In the genomic region with DNA sequence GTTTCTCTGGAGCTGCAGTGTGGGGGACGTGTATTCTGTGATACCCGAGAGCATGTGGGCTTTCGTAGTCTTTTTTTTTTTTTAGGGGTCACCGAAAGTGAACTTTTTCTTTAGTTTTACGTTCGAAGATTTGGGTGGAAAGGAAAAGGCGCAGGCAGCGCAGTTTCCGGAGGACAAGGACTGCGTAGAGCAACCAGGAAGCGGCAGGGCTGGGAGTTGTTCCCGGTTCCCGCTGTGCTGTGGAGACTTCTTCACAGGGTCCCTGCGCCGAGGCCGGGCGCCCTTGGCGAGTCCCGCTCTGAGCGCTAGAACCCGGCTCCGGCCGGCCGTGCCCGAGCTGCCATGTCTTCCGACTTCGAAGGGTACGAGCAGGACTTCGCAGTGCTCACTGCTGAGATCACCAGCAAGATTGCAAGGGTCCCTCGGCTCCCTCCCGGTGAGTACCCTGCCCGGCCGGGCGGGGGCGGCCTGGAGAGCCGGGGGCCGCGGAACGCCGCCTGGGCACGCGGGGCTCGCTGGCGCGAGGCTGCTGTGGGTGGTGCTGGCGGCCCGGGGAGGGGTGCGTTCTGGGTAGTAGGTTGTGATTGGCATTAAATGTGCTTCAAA, we compare ENCODE assay signal across 8 mouse cellular contexts. TPM values are rescaled to one million over a fixed set of nuclear protein-coding genes. Genes with fewer than 3 reads are reported as not detected.
DNase-seq lines count a peak whose midpoint lies in the region; ATAC-seq and TF ChIP-seq lines count a peak whose summit lies in the region.

A gene (plus strand): TSS at position 187 of the 606 bp plus-strand sequence.

- no peaks in the 10 kb centered on the region for H3K27me3 ChIP-seq in forebrain, embryonic 10.5 days (ENCODE audit: poor library complexity, severe bottlenecking)
- no peaks in the 10 kb centered on the region for H3K27me3 ChIP-seq in heart, embryonic 15.5 days
- H3K27me3 ChIP-seq in liver, embryonic 14.5 days (ENCODE audit: control insufficient read depth, insufficient read depth, low read length), result no peaks in the 10 kb centered on the region
- H3K27me3 ChIP-seq in neural tube, embryonic 11.5 days (ENCODE audit: control insufficient read depth, insufficient read depth, low read length), result no peaks in the 10 kb centered on the region
- H3K27me3 ChIP-seq in stomach, postnatal 0 days (ENCODE audit: control insufficient read depth, insufficient read depth, low read length), result no peaks in the 10 kb centered on the region

- TF ChIP-seq EP300 in liver, embryonic 14.5 days (IDR thresholded peaks at IDR 0.05; ENCODE audit: low read depth), result 0 out of 2 replicates have a peak, but pooled peaks have one; percentile 35
- no peak for TF ChIP-seq EP300 in stomach, postnatal 0 days (optimal IDR thresholded peaks at IDR 0.05)

- H3K9me3 ChIP-seq in forebrain, embryonic 10.5 days, result no peaks in the 10 kb centered on the region
- no peaks in the 10 kb centered on the region for H3K9me3 ChIP-seq in heart, embryonic 15.5 days (replicated peaks)
- no peaks in the 10 kb centered on the region for H3K9me3 ChIP-seq in liver, embryonic 14.5 days (ENCODE audit: control insufficient read depth, low read length)
- H3K9me3 ChIP-seq in neural tube, embryonic 11.5 days (ENCODE audit: control insufficient read depth, low read length), result no peaks in the 10 kb centered on the region
- no peaks in the 10 kb centered on the region for H3K9me3 ChIP-seq in stomach, postnatal 0 days (ENCODE audit: control insufficient read depth, low read length)

- peak within 1 kb of the TSS; percentile 97 for H3K27ac ChIP-seq in forebrain, embryonic 10.5 days
- H3K27ac ChIP-seq in heart, embryonic 15.5 days, result peak within 1 kb of the TSS; percentile 87
- H3K27ac ChIP-seq in liver, embryonic 14.5 days, result peak within 1 kb of the TSS; percentile 74
- peak within 1 kb of the TSS; percentile 70 for H3K27ac ChIP-seq in neural tube, embryonic 11.5 days (ENCODE audit: low read depth, low read length)
- H3K27ac ChIP-seq in stomach, postnatal 0 days (replicated peaks), result peak within 1 kb of the TSS; percentile 91

- ATAC-seq in heart, embryonic 15.5 days (replicated peaks; ENCODE audit: insufficient number of reproducible peaks, insufficient read depth, low FRiP score, low read depth), result peak; percentile 90
- ATAC-seq in liver, embryonic 14.5 days (ENCODE audit: insufficient read depth), result peak; percentile 93
- peak; percentile 92 for ATAC-seq in neural tube, embryonic 11.5 days (ENCODE audit: insufficient read depth, low FRiP score, low TSS enrichment)
- peak; percentile 95 for ATAC-seq in stomach, postnatal 0 days (ENCODE audit: low FRiP score, low TSS enrichment)

- TF ChIP-seq CTCF in liver, embryonic 14.5 days (IDR thresholded peaks at IDR 0.05; ENCODE audit: low read depth), result peak; percentile 66
- TF ChIP-seq CTCF in stomach, postnatal 0 days (IDR thresholded peaks at IDR 0.05; ENCODE audit: low read depth), result peak; percentile 63

- peak; percentile 79 to 84 for DNase-seq in CD8-positive naive resting alpha-beta T cell, adult 2 months (ENCODE audit: low read depth in 2 of 2, low spot score in 2 of 2)
- peak; percentile 76 for DNase-seq in c-Kit-positive CD71-negative TER-119-negative erythroid progenitor cells, embryonic 14.5 days (ENCODE audit: low read depth)
- DNase-seq in forebrain, embryonic 10.5 days (ENCODE audit: extremely low spot score, low spot score), result peak; percentile 86
- DNase-seq in kidney, postnatal 25 days, result peak; percentile 90 to 93
- peak; percentile 82 to 85 (median 83) for DNase-seq in liver, embryonic 14.5 days (ENCODE audit: low read depth in 3 of 3, low spot score in 3 of 3)
- DNase-seq in neural tube, embryonic 11.5 days (ENCODE audit: low spot score), result peak; percentile 90
- peak; percentile 91 for DNase-seq in stomach, postnatal 0 days (ENCODE audit: low spot score)

- peak within 1 kb of the TSS; percentile 92 for H3K4me3 ChIP-seq in forebrain, embryonic 10.5 days
- peak within 1 kb of the TSS; percentile 77 for H3K4me3 ChIP-seq in heart, embryonic 15.5 days
- H3K4me3 ChIP-seq in liver, embryonic 14.5 days (ENCODE audit: insufficient read depth in 1 of 2, low read depth in 2 of 2, low read length in 2 of 2), result peak within 1 kb of the TSS; percentile 85
- peak within 1 kb of the TSS; percentile 88 for H3K4me3 ChIP-seq in neural tube, embryonic 11.5 days (ENCODE audit: low read depth, low read length)
- H3K4me3 ChIP-seq in stomach, postnatal 0 days (ENCODE audit: low read depth, low read length), result peak within 1 kb of the TSS; percentile 84

- H3K9ac ChIP-seq in heart, embryonic 15.5 days, result peak within 1 kb of the TSS; percentile 82
- H3K9ac ChIP-seq in liver, embryonic 14.5 days (replicated peaks), result peak within 1 kb of the TSS; percentile 82
- H3K9ac ChIP-seq in neural tube, embryonic 11.5 days (ENCODE audit: low read length), result peak within 1 kb of the TSS; percentile 80
- peak within 1 kb of the TSS; percentile 83 for H3K9ac ChIP-seq in stomach, postnatal 0 days (ENCODE audit: low read length)

- H3K36me3 ChIP-seq in forebrain, embryonic 10.5 days (replicated peaks), result peaks cover 22% of the 10 kb centered on the region
- peaks cover 13% of the 10 kb centered on the region for H3K36me3 ChIP-seq in heart, embryonic 15.5 days
- peaks cover 9% of the 10 kb centered on the region for H3K36me3 ChIP-seq in liver, embryonic 14.5 days (replicated peaks; ENCODE audit: control insufficient read depth, insufficient read depth, low read depth)
- H3K36me3 ChIP-seq in neural tube, embryonic 11.5 days (ENCODE audit: control insufficient read depth, insufficient read depth, low read length), result no peaks in the 10 kb centered on the region; the same call in 1 of the 2 replicates
- peaks cover 6% of the 10 kb centered on the region for H3K36me3 ChIP-seq in stomach, postnatal 0 days (ENCODE audit: control insufficient read depth, insufficient read depth, low read length)

- under 1% methylated on average over 48 of the region's 48 CpGs for WGBS in forebrain, embryonic 10.5 days
- under 1% methylated on average over 48 of the region's 48 CpGs for WGBS in heart, embryonic 15.5 days
- WGBS in liver, embryonic 14.5 days (ENCODE audit: insufficient replicate concordance), result under 1% methylated on average over 48 of the region's 48 CpGs
- WGBS in neural tube, embryonic 11.5 days, result under 1% methylated on average over 43 of the region's 48 CpGs
- 2% methylated on average over 48 of the region's 48 CpGs for WGBS in stomach, postnatal 0 days

- H3K4me1 ChIP-seq in forebrain, embryonic 10.5 days, result peaks cover 44% of the 10 kb centered on the region
- H3K4me1 ChIP-seq in heart, embryonic 15.5 days (replicated peaks), result peaks cover 28% of the 10 kb centered on the region
- H3K4me1 ChIP-seq in liver, embryonic 14.5 days (replicated peaks; ENCODE audit: control insufficient read depth in 2 of 2, insufficient read depth in 2 of 2, low read length in 1 of 2), result peaks cover 8 to 14% of the 10 kb centered on the region in 2 experiments; a peak in 3 of 4 replicates
- H3K4me1 ChIP-seq in neural tube, embryonic 11.5 days (ENCODE audit: control insufficient read depth, insufficient read depth, low read length), result peaks cover 7% of the 10 kb centered on the region; the same call in 1 of the 2 replicates
- no peaks in the 10 kb centered on the region; the same call in 1 of the 2 replicates for H3K4me1 ChIP-seq in stomach, postnatal 0 days (replicated peaks; ENCODE audit: control insufficient read depth, insufficient read depth)

- H3K4me2 ChIP-seq in heart, embryonic 15.5 days, result peak within 1 kb of the TSS; percentile 80
- H3K4me2 ChIP-seq in liver, embryonic 14.5 days (ENCODE audit: low read depth), result peak within 1 kb of the TSS; percentile 83
- peak within 1 kb of the TSS; percentile 87 for H3K4me2 ChIP-seq in neural tube, embryonic 11.5 days (ENCODE audit: low read depth)
- H3K4me2 ChIP-seq in stomach, postnatal 0 days (replicated peaks; ENCODE audit: low read depth), result peak within 1 kb of the TSS; percentile 79

RNA-seq across cellular contexts. Expression of the gene that starts here (rescaled TPM):
- 34.2 and 35.8 TPM in 2 replicates for polyA plus RNA-seq in forebrain, embryonic 10.5 days (2016; fragmentation: Nextera tagmentation; extraction: Ambion mirVana)
- polyA plus RNA-seq in heart, embryonic 15.5 days (2015; fragmentation: Nextera tagmentation; extraction: Ambion mirVana), result 13.1 and 15.9 TPM in 2 replicates
- polyA plus RNA-seq in liver, embryonic 14.5 days (2012; rRNA removed), result 4.6 and 6.9 TPM in 2 replicates
- polyA plus RNA-seq in liver, embryonic 14.5 days (2014; fragmentation: Nextera tagmentation; extraction: Ambion mirVana), result 10.9 and 11.9 TPM in 2 replicates
- 25.4 and 26.1 TPM in 2 replicates for polyA plus RNA-seq in neural tube, embryonic 11.5 days (2014; fragmentation: Nextera tagmentation; extraction: Ambion mirVana)
- polyA plus RNA-seq in stomach, postnatal 0 days (2015; fragmentation: Nextera tagmentation; extraction: Ambion mirVana), result 19.4 and 20.1 TPM in 2 replicates

Comparison
In these comparisons a context has a peak if more than half of its experiments do, and no peak if none do; other contexts are left out.
1. Peak in every context shown above with its lines: DNase-seq, ATAC-seq, H3K4me3 ChIP-seq and H3K27ac ChIP-seq.